Mouse (Mus musculus) kidney, adult 2 months (tissue): Measurements from ENCODE around the gene Cadps.

Experiments
- CTCF ChIP-seq: fragments of 200-500 bp; conservative IDR thresholded peaks from 2 replicates; pipeline ENCODE4 v1.5.1; 2011; ENCODE audit warnings: low read depth, mild to moderate bottlenecking, control low read depth, low read length, moderate library complexity, mixed read lengths; ENCODE audit not compliant: insufficient read depth, insufficient read length
- POLR2A ChIP-seq: fragments of 200-500 bp; IDR thresholded peaks from one replicate; pipeline ENCODE4 v1.6.1; 2011; ENCODE audit warnings: low read depth, low read length, control low read depth

- no peak for TF ChIP-seq POLR2A
- TF ChIP-seq CTCF: no peak
Observed at GRCm38 (mm10) chr14:12591829-12592228, 231.1 kb downstream of the Cadps start.
